ENCODE assay signal across 10 mouse cellular contexts in the genomic region with DNA sequence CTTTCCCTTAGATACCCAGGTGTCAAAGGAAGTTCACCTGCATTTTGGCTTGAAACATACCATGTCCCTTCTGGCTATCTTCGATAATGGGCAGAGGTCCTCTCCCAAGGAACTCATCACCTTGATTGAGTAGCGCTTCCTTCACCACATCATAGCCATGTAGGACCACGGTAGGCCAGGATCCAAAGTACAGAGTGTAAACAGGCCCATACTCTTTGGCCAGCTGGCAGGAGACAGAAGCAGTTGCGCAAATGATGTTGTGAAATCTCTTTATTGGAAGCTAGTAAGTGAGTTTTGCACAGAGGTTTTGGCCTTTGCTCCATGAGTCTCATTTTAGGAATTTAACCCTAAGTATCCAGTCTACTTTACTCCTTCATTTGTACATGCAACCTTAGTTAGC. TPM values are rescaled to one million over a fixed set of nuclear protein-coding genes. Genes with fewer than 3 reads are reported as not detected.
DNase-seq lines count a peak whose midpoint lies in the region; ATAC-seq and TF ChIP-seq lines count a peak whose summit lies in the region.
"Had no signal": no experiment of that assay in that cellular context is flagged by ENCODE, and none has a peak within 500 bp of the region (broad histone marks: within the 10 kb centered on the region; RNA-seq: fewer than 3 reads in every experiment).

No protein-coding gene starts in this region.

- H3K4me2 ChIP-seq in intestine, postnatal 0 days (replicated peaks; ENCODE audit: low read depth) = no peak overlapping the region
- no peak overlapping the region for H3K4me2 ChIP-seq in forebrain, postnatal 0 days (ENCODE audit: low read depth)
- H3K4me2 ChIP-seq in midbrain, embryonic 11.5 days = no peak overlapping the region
- H3K4me2 ChIP-seq: heart, embryonic 15.5 days had no signal

- no peak overlapping the region for H3K9ac ChIP-seq in intestine, postnatal 0 days (ENCODE audit: low read depth, low read length)
- no peak overlapping the region for H3K9ac ChIP-seq in forebrain, postnatal 0 days
- H3K9ac ChIP-seq in midbrain, embryonic 11.5 days (ENCODE audit: low read length) = no peak overlapping the region
- H3K9ac ChIP-seq: heart, embryonic 15.5 days had no signal

- no peak for TF ChIP-seq CTCF in intestine, postnatal 0 days (IDR thresholded peaks at IDR 0.05; ENCODE audit: low read depth)
- TF ChIP-seq CTCF in forebrain, postnatal 0 days (IDR thresholded peaks at IDR 0.05; ENCODE audit: low read depth) = no peak

- H3K27ac ChIP-seq in intestine, postnatal 0 days (ENCODE audit: low read depth, low read length) = peak overlapping the region; percentile 57; the same call in 1 of the 2 replicates
- H3K27ac ChIP-seq in forebrain, postnatal 0 days (ENCODE audit: low read depth, low read length) = no peak overlapping the region
- no peak overlapping the region for H3K27ac ChIP-seq in midbrain, embryonic 11.5 days (ENCODE audit: low read depth, low read length)
- H3K27ac ChIP-seq: heart, embryonic 15.5 days had no signal

- peak; percentile 47 for DNase-seq in Muller cell, postnatal 12 days (ENCODE audit: inconsistent ontology term)
- peak; percentile 80 for DNase-seq in fibroblast of lung, adult 2 months (ENCODE audit: low read depth)
- peak; percentile 69 for DNase-seq in lung, postnatal 14 days
- no peak for DNase-seq in forebrain, postnatal 0 days
- no peak for DNase-seq in layer of hippocampus, adult 18-20 months (ENCODE audit: low spot score in 2 of 2)
- no peak for DNase-seq in midbrain, embryonic 11.5 days (ENCODE audit: low spot score, missing footprints)
- no peak for DNase-seq in right cerebral cortex, postnatal 25 days

- H3K36me3 ChIP-seq in intestine, postnatal 0 days (ENCODE audit: control insufficient read depth, insufficient read depth) = no peaks in the 10 kb centered on the region
- no peaks in the 10 kb centered on the region for H3K36me3 ChIP-seq in forebrain, postnatal 0 days (ENCODE audit: insufficient read depth)
- no peaks in the 10 kb centered on the region for H3K36me3 ChIP-seq in midbrain, embryonic 11.5 days (ENCODE audit: control insufficient read depth, insufficient read depth, low read length)
- H3K36me3 ChIP-seq: heart, embryonic 15.5 days had no signal

- H3K4me1 ChIP-seq in intestine, postnatal 0 days (replicated peaks; ENCODE audit: control insufficient read depth, insufficient read depth, low read length) = peaks cover 4% of the 10 kb centered on the region
- no peaks in the 10 kb centered on the region for H3K4me1 ChIP-seq in forebrain, postnatal 0 days (ENCODE audit: insufficient read depth)
- no peaks in the 10 kb centered on the region for H3K4me1 ChIP-seq in midbrain, embryonic 11.5 days (ENCODE audit: control insufficient read depth, insufficient read depth, low read length)
- H3K4me1 ChIP-seq: heart, embryonic 15.5 days had no signal

- ATAC-seq in intestine, postnatal 0 days = peak; percentile 74
- no peak for ATAC-seq in forebrain, postnatal 0 days
- no peak for ATAC-seq in midbrain, embryonic 11.5 days (ENCODE audit: low FRiP score)

- H3K27me3 ChIP-seq in intestine, postnatal 0 days (replicated peaks; ENCODE audit: control insufficient read depth, insufficient read depth, low read length) = no peaks in the 10 kb centered on the region
- H3K27me3 ChIP-seq in forebrain, postnatal 0 days (ENCODE audit: insufficient read depth, low read length) = no peaks in the 10 kb centered on the region
- H3K27me3 ChIP-seq in midbrain, embryonic 11.5 days (ENCODE audit: control insufficient read depth, insufficient read depth, low read length) = no peaks in the 10 kb centered on the region
- H3K27me3 ChIP-seq: heart, embryonic 15.5 days had no signal

- H3K9me3 ChIP-seq in intestine, postnatal 0 days (ENCODE audit: control insufficient read depth) = no peaks in the 10 kb centered on the region
- H3K9me3 ChIP-seq in forebrain, postnatal 0 days (ENCODE audit: low read length) = no peaks in the 10 kb centered on the region
- H3K9me3 ChIP-seq in midbrain, embryonic 11.5 days (ENCODE audit: control insufficient read depth, low read length) = no peaks in the 10 kb centered on the region
- H3K9me3 ChIP-seq: heart, embryonic 15.5 days had no signal

- 33% methylated on average over 4 of the region's 4 CpGs for WGBS in intestine, postnatal 0 days
- WGBS in forebrain, postnatal 0 days = 92% methylated on average over 4 of the region's 4 CpGs
- WGBS in midbrain, embryonic 11.5 days = 90% methylated on average over 4 of the region's 4 CpGs

- H3K4me3 ChIP-seq in intestine, postnatal 0 days (ENCODE audit: low read depth, low read length) = no peak overlapping the region
- H3K4me3 ChIP-seq in forebrain, postnatal 0 days (ENCODE audit: low read depth, low read length) = no peak overlapping the region
- no peak overlapping the region for H3K4me3 ChIP-seq in midbrain, embryonic 11.5 days (ENCODE audit: low read depth, low read length)
- H3K4me3 ChIP-seq: heart, embryonic 15.5 days had no signal

RNA-seq across cellular contexts. Expression of gene Cyp2c23, which starts 7.5 kb away (rescaled TPM):
- 2.7 and 4.0 TPM in 2 replicates for polyA plus RNA-seq in intestine, postnatal 0 days (2015; fragmentation: Nextera tagmentation; extraction: Ambion mirVana)
- total RNA-seq in forebrain, postnatal 0 days (2014; rRNA removed) = 0.31 TPM in 1 of 2 replicates, not detected in the other
- polyA plus RNA-seq in forebrain, postnatal 0 days (2015; fragmentation: Nextera tagmentation; extraction: Ambion mirVana) = not detected in 2 replicates
- total RNA-seq in layer of hippocampus, adult 18-20 months (2021) = not detected
- polyA plus RNA-seq in midbrain, embryonic 11.5 days (2014; fragmentation: Nextera tagmentation; extraction: Ambion mirVana) = not detected in 2 replicates
- total RNA-seq: common myeloid progenitor, adult 5-6 weeks had no signal
- polyA plus RNA-seq: heart, embryonic 15.5 days had no signal

RNA-seq across cellular contexts. Expression of gene Cpn1, which starts 35.1 kb away (rescaled TPM):
- polyA plus RNA-seq in intestine, postnatal 0 days (2015; fragmentation: Nextera tagmentation; extraction: Ambion mirVana) = 14.3 and 18.7 TPM in 2 replicates
- total RNA-seq in forebrain, postnatal 0 days (2014; rRNA removed) = 0.46 and 0.57 TPM in 2 replicates
- polyA plus RNA-seq in forebrain, postnatal 0 days (2015; fragmentation: Nextera tagmentation; extraction: Ambion mirVana) = 0.36 and 0.74 TPM in 2 replicates
- total RNA-seq in layer of hippocampus, adult 18-20 months (2021) = under 1 TPM; 0.15 to 0.30 TPM
- 0.14 and 0.28 TPM in 2 replicates for polyA plus RNA-seq in midbrain, embryonic 11.5 days (2014; fragmentation: Nextera tagmentation; extraction: Ambion mirVana)
- total RNA-seq: common myeloid progenitor, adult 5-6 weeks had no signal

RNA-seq across cellular contexts. Expression of gene Erlin1, which starts 48.1 kb away (rescaled TPM):
- 21.0 and 24.3 TPM in 2 replicates for polyA plus RNA-seq in intestine, postnatal 0 days (2015; fragmentation: Nextera tagmentation; extraction: Ambion mirVana)
- total RNA-seq in forebrain, postnatal 0 days (2014; rRNA removed) = 8.9 and 11.1 TPM in 2 replicates
- 11.1 and 16.2 TPM in 2 replicates for polyA plus RNA-seq in forebrain, postnatal 0 days (2015; fragmentation: Nextera tagmentation; extraction: Ambion mirVana)
- 10 to 100 TPM; 19.4 to 23.7 TPM for total RNA-seq in layer of hippocampus, adult 18-20 months (2021)
- polyA plus RNA-seq in midbrain, embryonic 11.5 days (2014; fragmentation: Nextera tagmentation; extraction: Ambion mirVana) = 20.0 and 20.5 TPM in 2 replicates

Comparison
In these comparisons a context has a peak if more than half of its experiments do, and no peak if none do; other contexts are left out.
1. DNase-seq: peak in Muller cell, postnatal 12 days (single experiment), fibroblast of lung, adult 2 months (single experiment) and lung, postnatal 14 days (single experiment); none in forebrain, postnatal 0 days (single experiment), layer of hippocampus, adult 18-20 months (0 of 2), midbrain, embryonic 11.5 days (single experiment) and right cerebral cortex, postnatal 25 days (single experiment).